Mouse (Mus musculus) myocyte (in vitro differentiated cells): ENCODE measurements around the gene Tlk2. TPM values are rescaled to one million over a fixed set of nuclear protein-coding genes. Genes with fewer than 3 reads are reported as not detected.
A peak's percentile ranks its signal among the peaks of the same experiment; 100 is the strongest.

ENCODE experiments used
- H3K27me3 ChIP-seq: one replicate; pipeline ENCODE4 v1.6.1; 2011; ENCODE audit not compliant: control insufficient read depth, insufficient read depth, insufficient read length
- H3K36me3 ChIP-seq: one replicate; pipeline ENCODE4 v1.6.1; 2011; ENCODE audit not compliant: control insufficient read depth, insufficient read depth
- H3K4me2 ChIP-seq: one replicate; pipeline ENCODE4 v1.6.1; 2011; ENCODE audit warnings: low read depth, control low read depth
- H3K4me3 ChIP-seq: one replicate; pipeline ENCODE4 v1.5.1; 2011; ENCODE audit warnings: mild to moderate bottlenecking, control low read depth, moderate library complexity
- H3K79me2 ChIP-seq: one replicate; pipeline ENCODE4 v1.6.1; 2011; ENCODE audit not compliant: control insufficient read depth, insufficient read depth
- H3ac ChIP-seq: one replicate; pipeline ENCODE4 v1.6.1; 2011; ENCODE audit not compliant: control insufficient read depth, insufficient read length
- CEBPB ChIP-seq: IDR thresholded peaks from 2 replicates; pipeline ENCODE4 v1.6.1; 2011; ENCODE audit warnings: mild to moderate bottlenecking, moderate library complexity; ENCODE audit not compliant: poor library complexity, insufficient read depth, severe bottlenecking
- E2F4 ChIP-seq: IDR thresholded peaks from one replicate; pipeline ENCODE4 v1.6.1; 2011; ENCODE audit warnings: mild to moderate bottlenecking, control low read depth, moderate library complexity; ENCODE audit not compliant: insufficient read depth
- MAX ChIP-seq: IDR thresholded peaks from one replicate; pipeline ENCODE4 v1.6.1; 2011; ENCODE audit warnings: low read depth, mild to moderate bottlenecking, control low read depth
- MYOD1 ChIP-seq, 3 experiments: IDR thresholded peaks; one replicate each; pipeline ENCODE4 v1.6.1; 2011; ENCODE audit warnings: control low read depth in 2 of 3, low read depth in 2 of 3, mild to moderate bottlenecking in 2 of 3, moderate library complexity in 1 of 3; ENCODE audit not compliant: insufficient read length in 2 of 3, control insufficient read depth in 1 of 3
- MYOG ChIP-seq, 3 experiments: IDR thresholded peaks; one replicate each; pipeline ENCODE4 v1.6.1; 2011; ENCODE audit warnings: control low read depth in 2 of 3, low read depth in 2 of 3, mild to moderate bottlenecking in 2 of 3; ENCODE audit not compliant: insufficient read length in 2 of 3, control insufficient read depth in 1 of 3, insufficient read depth in 1 of 3
- POLR2A ChIP-seq: IDR thresholded peaks from one replicate; pipeline ENCODE4 v1.6.1; 2011; ENCODE audit warnings: low read depth, mild to moderate bottlenecking, control low read depth, moderate library complexity; ENCODE audit not compliant: insufficient read length
- POLR2AphosphoS2 ChIP-seq: IDR thresholded peaks from one replicate; pipeline ENCODE4 v1.6.1; 2011; ENCODE audit warnings: low read depth, control low read depth; ENCODE audit not compliant: insufficient read length
- REST ChIP-seq: IDR thresholded peaks from one replicate; pipeline ENCODE4 v1.6.1; 2011; ENCODE audit warnings: mild to moderate bottlenecking, control low read depth, moderate library complexity; ENCODE audit not compliant: insufficient read depth, insufficient read length
- SRF ChIP-seq: IDR thresholded peaks from one replicate; pipeline ENCODE4 v1.6.1; 2011; ENCODE audit warnings: low read depth; ENCODE audit not compliant: control insufficient read depth, insufficient read length
- TCF12 ChIP-seq: IDR thresholded peaks from one replicate; pipeline ENCODE4 v1.6.1; 2011; ENCODE audit warnings: mild to moderate bottlenecking, control low read depth; ENCODE audit not compliant: poor library complexity, insufficient read depth, severe bottlenecking
- TCF3 ChIP-seq: IDR thresholded peaks from one replicate; pipeline ENCODE4 v1.6.1; 2011; ENCODE audit warnings: low read depth, control low read depth; ENCODE audit not compliant: insufficient read length
- USF1 ChIP-seq: IDR thresholded peaks from one replicate; pipeline ENCODE4 v1.6.1; 2011; ENCODE audit warnings: low read depth, mild to moderate bottlenecking, control low read depth, moderate library complexity
- polyA plus RNA-seq: library from polyadenylated mRNA; unstranded; fragments of >200 nt; fragmentation: generic; extraction: Trizol; gene quantifications from one replicate; pipeline ENCODE4 v1.2.1, GENCODE M21; 2012; ENCODE audit warnings: missing spikeins

Tlk2 gene
- polyA plus RNA-seq, 1 experiment = 26.8 TPM

- Histone ChIP-seq H3K79me2 (no peaks in the 10 kb centered on the region), H3K4me2 (no peak overlapping the region), H3K27me3 (no peaks in the 10 kb centered on the region), H3ac (no peak overlapping the region), H3K4me3 (no peak overlapping the region), H3K36me3 (no peaks in the 10 kb centered on the region)
- no peak for TF ChIP-seq POLR2AphosphoS2
- TF ChIP-seq TCF3 = no peak
- TF ChIP-seq TCF12 = no peak
- no peak for TF ChIP-seq SRF
- no peak for TF ChIP-seq REST
- no peak for TF ChIP-seq MYOD1 (IDR thresholded peaks at IDR 0.05; ENCODE audit: control insufficient read depth in 1 of 3, insufficient read length in 2 of 3, low read depth in 2 of 3)
- TF ChIP-seq E2F4 = no peak
- no peak for TF ChIP-seq POLR2A
- TF ChIP-seq MAX = no peak
- TF ChIP-seq CEBPB = no peak
- no peak for TF ChIP-seq USF1
- TF ChIP-seq MYOG (IDR thresholded peaks at IDR 0.05; ENCODE audit: control insufficient read depth in 1 of 3, insufficient read depth in 1 of 3, insufficient read length in 2 of 3, low read depth in 2 of 3) = no peak
Observed at GRCm38 (mm10) chr11:105149766-105150165, 28.8 kb upstream of the Tlk2 start.

DNA sequence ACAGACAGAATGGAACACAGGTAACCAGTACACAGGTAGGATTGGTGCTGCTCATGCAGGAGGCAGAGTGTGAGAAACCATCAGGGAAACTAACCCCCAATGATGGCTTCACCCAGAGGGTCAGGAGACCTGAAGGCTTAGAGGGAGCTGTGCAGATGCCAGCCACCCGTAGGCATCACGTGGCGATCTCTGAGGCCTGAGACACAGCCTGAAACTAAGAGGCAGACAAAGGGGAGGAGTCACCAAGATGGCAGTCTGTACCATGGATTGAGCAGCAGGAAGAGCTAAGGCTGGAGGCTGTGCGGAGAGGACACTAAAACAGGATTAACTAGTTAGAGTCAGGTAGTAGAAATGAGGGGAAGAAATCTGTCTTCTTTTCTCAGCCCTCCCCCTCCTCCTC lies 27.9 kb upstream of the Tlk2 start:
- Histone ChIP-seq H3K4me2 (no peak overlapping the region), H3K4me3 (no peak overlapping the region), H3K79me2 (no peaks in the 10 kb centered on the region), H3ac (no peak overlapping the region), H3K27me3 (no peaks in the 10 kb centered on the region), H3K36me3 (no peaks in the 10 kb centered on the region)
- no peak for TF ChIP-seq SRF
- no peak for TF ChIP-seq MYOD1 (IDR thresholded peaks at IDR 0.05; ENCODE audit: control insufficient read depth in 1 of 3, insufficient read length in 2 of 3, low read depth in 2 of 3)
- no peak for TF ChIP-seq REST
- TF ChIP-seq MYOG (IDR thresholded peaks at IDR 0.05; ENCODE audit: control insufficient read depth in 1 of 3, insufficient read depth in 1 of 3, insufficient read length in 2 of 3, low read depth in 2 of 3) = no peak
- no peak for TF ChIP-seq TCF3
- TF ChIP-seq MAX = no peak
- no peak for TF ChIP-seq CEBPB
- TF ChIP-seq TCF12 = no peak
- TF ChIP-seq POLR2AphosphoS2 = no peak
- TF ChIP-seq USF1 = no peak
- no peak for TF ChIP-seq E2F4

GRCm38 (mm10) chr11:105151226-105152016 lies 27.2 kb upstream of the Tlk2 start:
- Histone ChIP-seq H3K4me2 (no peak overlapping the region), H3ac (no peak overlapping the region), H3K4me3 (no peak overlapping the region), H3K36me3 (no peaks in the 10 kb centered on the region), H3K27me3 (no peaks in the 10 kb centered on the region), H3K79me2 (no peaks in the 10 kb centered on the region)
- TF ChIP-seq MAX (no peak), POLR2AphosphoS2 (no peak), CEBPB (no peak), MYOG (IDR thresholded peaks at IDR 0.05; ENCODE audit: control insufficient read depth in 1 of 3, insufficient read depth in 1 of 3, insufficient read length in 2 of 3, low read depth in 2 of 3) (no peak), SRF (no peak)

DNA sequence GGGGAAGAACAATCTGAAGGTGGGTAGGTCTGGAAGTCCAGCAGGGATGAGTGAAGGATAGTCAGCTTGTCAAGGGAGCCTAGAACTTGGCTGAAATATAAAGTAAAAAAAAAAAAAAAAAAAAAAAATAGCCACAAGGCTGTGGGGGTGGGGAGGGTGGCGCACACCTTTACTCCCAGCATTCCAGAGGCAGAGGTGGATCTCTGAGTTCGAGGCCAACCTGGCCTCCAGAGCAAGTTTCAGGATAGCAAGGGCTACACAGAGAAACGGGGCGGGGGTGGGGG lies 26.6 kb upstream of the Tlk2 start:
- H3K4me3 ChIP-seq = no peak overlapping the region
- H3K36me3 ChIP-seq = no peaks in the 10 kb centered on the region
- TF ChIP-seq TCF3 (no peak), TCF12 (no peak), MYOD1 (IDR thresholded peaks at IDR 0.05; ENCODE audit: control insufficient read depth in 1 of 3, insufficient read length in 2 of 3, low read depth in 2 of 3) (no peak), POLR2AphosphoS2 (no peak), E2F4 (no peak), REST (no peak), POLR2A (no peak), MAX (no peak), USF1 (no peak)

GRCm38 (mm10) chr11:105152357-105152899 lies 26.2 kb upstream of the Tlk2 start:
- Histone ChIP-seq H3K4me2 (peak overlapping the region; percentile 44), H3ac (no peak overlapping the region), H3K36me3 (no peaks in the 10 kb centered on the region), H3K27me3 (no peaks in the 10 kb centered on the region), H3K4me3 (no peak overlapping the region), H3K79me2 (no peaks in the 10 kb centered on the region)
- TF ChIP-seq CEBPB (no peak), MAX (no peak), TCF3 (no peak), POLR2A (no peak), POLR2AphosphoS2 (no peak), TCF12 (no peak), MYOD1 (IDR thresholded peaks at IDR 0.05; ENCODE audit: control insufficient read depth in 1 of 3, insufficient read length in 2 of 3, low read depth in 2 of 3) (no peak), REST (no peak)

More for the DNA sequence above, 26.6 kb upstream of the Tlk2 start:
- Histone ChIP-seq H3K27me3 (no peaks in the 10 kb centered on the region), H3K79me2 (no peaks in the 10 kb centered on the region), H3K4me2 (no peak overlapping the region), H3ac (no peak overlapping the region)
